Mouse (Mus musculus) limb, embryonic 14.5 days (tissue): ENCODE results near the gene Cpped1. TPM values are rescaled to one million over a fixed set of nuclear protein-coding genes. Genes with fewer than 3 reads are reported as not detected.

Experiments used
- ATAC-seq: fragments of 200-750 bp; cut with Nextera tagmentation; 2 replicates; pipeline ENCODE4 v1.8.0; 2017; ENCODE audit warnings: low read depth, moderate number of reproducible peaks, moderate TSS enrichment; ENCODE audit not compliant: low FRiP score
- DNase-seq: peaks from one replicate; pipeline ENCODE4 v3.0.0-alpha.2; 2015; ENCODE audit warnings: low spot score
- H3K27ac ChIP-seq: fragments of 300-500 bp; sonication (generic); replicated peaks from 2 replicates; pipeline ENCODE4 v1.5.1; 2014; ENCODE audit warnings: low read depth, mild to moderate bottlenecking, low read length, moderate library complexity, mixed read lengths
- H3K27me3 ChIP-seq: fragments of 300-500 bp; sonication (generic); 2 replicates; pipeline ENCODE4 v1.6.1; 2014; ENCODE audit warnings: low read length, mixed read lengths; ENCODE audit not compliant: control insufficient read depth, insufficient read depth
- H3K36me3 ChIP-seq: fragments of 300-500 bp; sonication (generic); 2 replicates; pipeline ENCODE4 v1.6.1; 2014; ENCODE audit warnings: mild to moderate bottlenecking, low read length, moderate library complexity, mixed read lengths; ENCODE audit not compliant: control insufficient read depth, insufficient read depth
- H3K4me1 ChIP-seq: fragments of 300-500 bp; sonication (generic); 2 replicates; pipeline ENCODE4 v1.6.1; 2014; ENCODE audit warnings: antibody characterized with exemption, low read length, mixed read lengths; ENCODE audit not compliant: control insufficient read depth, insufficient read depth
- H3K4me2 ChIP-seq: fragments of 300-500 bp; sonication (generic); replicated peaks from 2 replicates; pipeline ENCODE4 v1.6.1; 2014; ENCODE audit warnings: low read depth, mild to moderate bottlenecking, low read length, moderate library complexity; ENCODE audit not compliant: severe bottlenecking
- H3K4me3 ChIP-seq: fragments of 300-500 bp; sonication (generic); replicated peaks from 2 replicates; pipeline ENCODE4 v1.5.1; 2014; ENCODE audit warnings: low read length
- H3K9ac ChIP-seq: fragments of 300-500 bp; sonication (generic); 2 replicates; pipeline ENCODE4 v1.6.1; 2014; ENCODE audit warnings: mild to moderate bottlenecking, low read depth, low read length, moderate library complexity; ENCODE audit not compliant: severe bottlenecking
- H3K9me3 ChIP-seq: fragments of 300-500 bp; sonication (generic); 2 replicates; pipeline ENCODE4 v1.6.1; 2016; ENCODE audit warnings: low read length; ENCODE audit not compliant: control insufficient read depth
- POLR2A ChIP-seq: fragments of 200-500 bp; IDR thresholded peaks from 2 replicates; pipeline ENCODE4 v1.8.0; 2012; ENCODE audit warnings: inconsistent platforms, mild to moderate bottlenecking, moderate library complexity, borderline replicate concordance; ENCODE audit not compliant: insufficient read depth, insufficient read length; ENCODE audit errors: extremely low read depth
- WGBS: fragments of 180-500 bp; shearing (Covaris S2); extraction: QIAGEN DNeasy Blood & Tissue Kit; methylation state at CpG from one replicate; pipeline ENCODE4 v1.1.7; 2014; 5-methylcytosine and 5-hydroxymethylcytosine counted together
- polyA plus RNA-seq, 2 experiments: library from polyadenylated mRNA; depleted of rRNA in 1 of 2; stranded (reverse) in 1 of 2; unstranded in 1 of 2; fragments of >200 nt; fragmentation: Nextera tagmentation in 1 of 2; extraction: Ambion mirVana in 1 of 2; gene quantifications; 2 replicates each; pipeline versions ENCODE4 v1.2.1 to v1.2.3; 2012 to 2014

Gene Cpped1
- polyA plus RNA-seq, 2 experiments = 15.0 to 25.4 TPM

DNA sequence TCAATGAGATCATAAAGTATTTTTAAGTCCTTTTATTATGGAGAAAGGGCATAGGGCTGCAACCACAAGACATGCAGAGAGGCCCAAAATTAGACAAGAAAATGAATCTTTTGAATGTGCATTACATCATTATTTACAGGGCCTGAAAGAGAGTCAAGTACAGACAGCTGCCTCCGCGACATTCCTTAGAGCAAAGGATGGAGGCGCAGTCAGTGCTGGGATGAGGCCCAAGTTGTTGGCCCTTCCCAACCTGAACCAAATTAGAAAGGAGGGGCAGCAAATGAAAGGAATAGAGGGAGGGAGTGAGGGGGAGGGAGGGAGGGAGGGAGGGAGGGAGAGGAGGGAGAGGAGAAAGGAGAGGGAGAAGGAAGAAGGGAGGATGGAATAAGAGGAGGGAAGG lies 132.7 kb downstream of the Cpped1 start:
- no peak for ATAC-seq
- Histone ChIP-seq H3K27me3 (no peaks in the 10 kb centered on the region), H3K4me2 (no peak overlapping the region), H3K4me3 (no peak overlapping the region), H3K9me3 (no peaks in the 10 kb centered on the region), H3K9ac (no peak overlapping the region), H3K4me1 (no peaks in the 10 kb centered on the region), H3K36me3 (no peaks in the 10 kb centered on the region), H3K27ac (no peak overlapping the region)
- no peak for TF ChIP-seq POLR2A
- no peak for DNase-seq
- WGBS = 73% methylated on average over 3 of the region's 3 CpGs

DNA sequence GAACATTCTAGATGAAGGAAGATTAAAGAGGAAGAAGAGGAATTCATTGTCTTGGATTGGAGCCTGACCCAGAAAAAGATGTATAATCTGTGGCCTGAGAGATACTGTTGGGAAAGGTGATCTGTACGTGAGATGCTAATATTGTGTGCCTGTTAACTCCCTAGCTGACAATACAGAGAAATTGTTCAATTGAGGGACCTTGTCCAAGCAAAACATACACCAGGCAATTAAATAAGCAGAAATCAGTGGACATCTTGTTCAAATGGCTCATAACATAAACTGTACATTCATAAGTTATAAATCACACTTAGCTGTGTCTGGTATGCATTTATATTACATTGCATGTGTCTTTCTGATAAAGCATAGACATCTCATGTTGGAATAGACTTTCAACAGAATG lies 134.9 kb downstream of the Cpped1 start:
- TF ChIP-seq POLR2A = no peak
- Histone ChIP-seq H3K27me3 (no peaks in the 10 kb centered on the region), H3K4me1 (no peaks in the 10 kb centered on the region), H3K27ac (no peak overlapping the region), H3K36me3 (no peaks in the 10 kb centered on the region), H3K9me3 (peaks cover 8% of the 10 kb centered on the region; the same call in 1 of the 2 replicates), H3K4me2 (no peak overlapping the region), H3K4me3 (no peak overlapping the region), H3K9ac (no peak overlapping the region)
- WGBS = 84% methylated on average over 1 of the region's 1 CpGs
- no peak for DNase-seq
- no peak for ATAC-seq

DNA sequence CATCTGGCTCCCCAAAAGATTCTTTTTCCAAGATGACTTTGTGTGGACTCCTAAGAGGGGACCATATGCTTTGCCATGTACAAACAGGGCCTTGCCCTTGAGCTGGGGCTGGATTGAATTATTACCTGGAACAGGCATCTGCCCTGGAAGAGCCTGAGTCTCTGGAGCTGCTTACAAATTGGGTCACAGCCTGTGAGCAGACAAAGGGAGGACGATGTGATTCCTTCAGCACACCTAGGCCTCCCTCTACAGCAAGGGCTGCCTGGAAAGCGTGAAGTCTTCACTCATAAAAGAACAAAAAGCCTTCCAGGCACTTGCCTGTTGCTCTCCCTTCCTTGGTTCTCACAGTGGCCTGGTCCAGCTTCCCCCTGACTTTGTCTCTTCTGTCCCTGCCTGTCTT lies 136.9 kb downstream of the Cpped1 start:
- H3K27ac ChIP-seq = no peak overlapping the region
- no peaks in the 10 kb centered on the region for H3K27me3 ChIP-seq
- 49% methylated on average over 2 of the region's 2 CpGs for WGBS
- H3K9ac ChIP-seq = no peak overlapping the region
- TF ChIP-seq POLR2A = no peak
- DNase-seq (no peak), ATAC-seq (no peak)
- no peak overlapping the region for H3K4me3 ChIP-seq
- peaks cover 8% of the 10 kb centered on the region; the same call in 1 of the 2 replicates for H3K9me3 ChIP-seq
- no peaks in the 10 kb centered on the region for H3K4me1 ChIP-seq
- H3K4me2 ChIP-seq = no peak overlapping the region
- no peaks in the 10 kb centered on the region for H3K36me3 ChIP-seq

DNA sequence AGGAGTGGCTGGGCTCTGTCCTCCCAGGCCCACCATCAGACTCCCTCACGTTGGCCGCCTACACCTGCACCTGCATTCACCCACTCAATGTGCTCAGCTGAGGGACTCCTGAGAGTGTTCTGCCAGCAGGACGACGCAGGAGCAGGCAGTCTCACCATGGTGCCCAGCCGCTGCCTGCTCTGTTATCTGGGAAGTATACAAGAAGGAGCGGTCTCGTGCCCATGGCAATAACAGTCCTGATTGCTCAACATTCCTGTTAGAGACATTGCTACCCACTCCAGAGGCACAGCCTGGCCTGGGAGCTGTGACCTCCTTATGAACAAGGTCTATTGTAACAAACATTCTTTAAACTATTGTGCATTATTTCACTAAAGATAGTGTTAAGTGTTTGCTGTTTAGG lies 151.3 kb downstream of the Cpped1 start:
- Histone ChIP-seq H3K4me3 (no peak overlapping the region), H3K36me3 (0 out of 2 replicates have a peak, but pooled peaks cover 6% of the 10 kb centered on the region), H3K27me3 (no peaks in the 10 kb centered on the region), H3K4me1 (no peaks in the 10 kb centered on the region), H3K9ac (no peak overlapping the region), H3K9me3 (no peaks in the 10 kb centered on the region), H3K4me2 (no peak overlapping the region), H3K27ac (no peak overlapping the region)
- no peak for DNase-seq
- WGBS = 83% methylated on average over 7 of the region's 7 CpGs
- no peak for TF ChIP-seq POLR2A
- ATAC-seq = no peak

DNA sequence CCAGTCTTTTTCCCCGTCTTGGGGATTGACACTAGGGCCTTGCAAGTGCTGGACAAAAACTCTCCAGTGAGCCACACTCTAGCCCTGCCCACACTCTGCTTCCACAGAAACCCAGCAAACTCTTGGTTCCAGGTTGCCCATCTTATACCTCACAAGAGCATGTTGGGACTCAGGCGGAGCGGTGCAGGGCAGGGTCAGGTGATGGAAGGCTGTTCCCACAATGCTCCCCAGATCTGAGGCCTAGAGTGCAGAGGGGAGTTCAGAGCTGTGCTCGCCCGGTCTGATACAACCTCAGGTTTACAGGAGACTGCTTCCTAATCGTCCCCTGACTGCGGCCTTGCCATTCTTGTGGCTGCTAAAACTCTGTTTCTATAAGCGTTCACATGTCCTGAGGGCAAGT lies 151.8 kb downstream of the Cpped1 start:
- no peak overlapping the region for H3K27ac ChIP-seq
- H3K4me2 ChIP-seq = no peak overlapping the region
- ATAC-seq (no peak), DNase-seq (no peak)
- no peaks in the 10 kb centered on the region for H3K27me3 ChIP-seq
- H3K9ac ChIP-seq = no peak overlapping the region
- WGBS = 92% methylated on average over 8 of the region's 8 CpGs
- H3K9me3 ChIP-seq = no peaks in the 10 kb centered on the region
- no peak for TF ChIP-seq POLR2A
- H3K36me3 ChIP-seq = 0 out of 2 replicates have a peak, but pooled peaks cover 6% of the 10 kb centered on the region
- H3K4me3 ChIP-seq = no peak overlapping the region
- H3K4me1 ChIP-seq = no peaks in the 10 kb centered on the region
